8 mouse cellular contexts compared by ENCODE assay signal in genomic region chr15:99972361-99972988, GRCm38 (mm10). TPM values are rescaled to one million over a fixed set of nuclear protein-coding genes. Genes with fewer than 3 reads are reported as not detected.
DNase-seq lines count a peak whose midpoint lies in the region; ATAC-seq lines count a peak whose summit lies in the region.

No protein-coding gene starts in this region.

- H3K4me3 ChIP-seq in hindbrain, embryonic 14.5 days (replicated peaks; ENCODE audit: low read length) = peak overlapping the region; percentile 96

- H3K27ac ChIP-seq in hindbrain, embryonic 14.5 days = peak overlapping the region; percentile 98

- H3K4me2 ChIP-seq in hindbrain, embryonic 14.5 days (replicated peaks) = peak overlapping the region; percentile 94

- H3K4me1 ChIP-seq in hindbrain, embryonic 14.5 days (replicated peaks; ENCODE audit: control insufficient read depth, insufficient read depth, low read length) = peaks cover 14% of the 10 kb centered on the region

- no peaks in the 10 kb centered on the region for H3K9me3 ChIP-seq in hindbrain, embryonic 14.5 days (ENCODE audit: control insufficient read depth, low read length)

- no peaks in the 10 kb centered on the region for H3K27me3 ChIP-seq in hindbrain, embryonic 14.5 days (ENCODE audit: control insufficient read depth, insufficient read depth, low read length)

- no peaks in the 10 kb centered on the region for H3K36me3 ChIP-seq in hindbrain, embryonic 14.5 days (replicated peaks; ENCODE audit: control insufficient read depth, insufficient read depth)

- ATAC-seq in hindbrain, embryonic 14.5 days (ENCODE audit: low FRiP score) = peak; percentile 97

- peak overlapping the region; percentile 83 for H3K9ac ChIP-seq in hindbrain, embryonic 14.5 days

- under 1% methylated on average over 50 of the region's 50 CpGs for WGBS in hindbrain, embryonic 14.5 days

- DNase-seq in NIH3T3 (ENCODE audit: low read depth) = peak; percentile 96
- peak; percentile 97 to 98 for DNase-seq in cerebellum, postnatal 10 days
- DNase-seq in frontal cortex, postnatal 14 days (ENCODE audit: low spot score in 2 of 2) = peak; percentile 88 to 92
- DNase-seq in hindbrain, embryonic 14.5 days (ENCODE audit: low spot score) = peak; percentile 94
- peak; percentile 96 to 98 for DNase-seq in layer of hippocampus, postnatal 36 days
- DNase-seq in lung, postnatal 36 days = peak; percentile 97
- peak; percentile 98 for DNase-seq in retina, postnatal 1 day
- peak; percentile 95 for DNase-seq in urinary bladder, adult 18-20 months (ENCODE audit: low spot score in 2 of 2)

RNA-seq across cellular contexts. Expression of gene Larp4, which starts 2.6 kb away (rescaled TPM):
- polyA plus RNA-seq in hindbrain, embryonic 14.5 days (2014; fragmentation: Nextera tagmentation; extraction: Ambion mirVana) = 25.9 and 30.0 TPM in 2 replicates
- 10 to 100 TPM; 46.6 to 52.1 TPM for total RNA-seq in layer of hippocampus, postnatal 36 days (2021)

RNA-seq across cellular contexts. Expression of gene Fam186a, which starts 5.6 kb away (rescaled TPM):
- 0.11 TPM in 1 of 2 replicates, not detected in the other for polyA plus RNA-seq in hindbrain, embryonic 14.5 days (2014; fragmentation: Nextera tagmentation; extraction: Ambion mirVana)
- under 1 TPM; 0.05 to 0.07 TPM for total RNA-seq in layer of hippocampus, postnatal 36 days (2021)

Comparison
In these comparisons a context has a peak if more than half of its experiments do, and no peak if none do; other contexts are left out.
1. Peak in every context shown above with its lines: DNase-seq, ATAC-seq, H3K4me3 ChIP-seq and H3K27ac ChIP-seq.